Mouse (Mus musculus): ENCODE measurements at regions not wholly inside any gene's neighbourhood (a gene's known extent, or its start where the extent isn't known, plus 50 kb on each side); places are given as distances from the start of the nearest gene placed in this dataset.
"Not testable (repeated sequence)": the region's sequence is repeated elsewhere in the genome, so short reads cannot be mapped to it uniquely, and the experiment has no call there.

DNA sequence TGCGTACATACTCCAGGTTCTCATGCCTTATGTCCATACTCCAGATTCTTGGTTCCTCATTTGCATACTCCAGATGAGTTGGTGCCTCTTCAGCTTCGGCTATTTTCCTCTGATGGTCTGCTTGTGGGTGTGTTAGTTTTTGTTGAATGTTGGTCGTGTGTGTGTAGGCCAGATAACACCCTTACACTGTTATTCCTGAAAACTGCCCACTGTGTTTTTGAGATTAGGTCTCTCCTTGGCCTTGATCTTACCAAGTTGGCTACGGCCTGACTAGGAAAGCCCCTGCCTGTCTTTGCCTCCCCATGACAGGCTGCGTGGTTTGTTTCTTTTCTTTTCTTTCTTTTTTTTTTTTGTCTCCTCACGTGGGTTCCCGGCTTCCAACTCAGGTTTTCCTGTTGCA is 95.4 kb upstream of the Mrps10 start:
- in situ Hi-C loops (cut with MboI; ENCODE audit: unreplicated experiment in 2 of 2) = no loop called here

DNA sequence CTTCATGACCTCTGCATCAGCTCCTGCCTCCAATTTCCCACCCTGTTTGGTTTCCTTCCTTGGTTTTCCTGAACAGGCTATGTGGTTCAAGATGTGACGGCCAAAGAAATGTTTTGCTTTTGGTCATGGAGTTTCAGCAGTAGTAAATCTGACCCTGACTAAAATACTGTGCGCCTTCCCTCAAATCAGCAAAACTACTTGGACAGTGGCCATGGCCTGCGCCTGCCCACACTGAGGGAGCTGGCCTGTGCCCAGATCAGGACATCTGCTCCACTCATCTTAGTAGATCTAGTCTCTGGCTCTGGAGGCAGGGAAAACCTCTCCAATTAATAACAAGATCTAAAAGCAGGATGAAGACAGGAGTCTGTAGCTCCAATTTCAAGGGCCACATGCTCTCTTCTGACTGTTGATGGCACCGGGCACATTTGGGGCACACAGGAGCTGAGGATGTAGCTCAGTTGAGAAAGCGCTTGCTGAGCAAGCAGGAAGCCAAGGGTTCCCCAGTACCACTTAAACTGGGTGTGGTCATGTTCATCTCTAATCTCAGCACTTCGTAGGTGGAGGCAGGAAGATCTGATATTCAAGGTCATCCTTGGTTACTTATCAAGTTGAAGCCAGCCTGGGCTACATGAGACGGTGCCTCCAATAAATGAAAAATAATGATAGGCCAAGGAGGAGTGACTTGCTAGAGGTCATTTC is 96.6 kb upstream of the Mrps10 start:
- in situ Hi-C loops (cut with MboI; ENCODE audit: unreplicated experiment in 2 of 2) = no loop called here

DNA sequence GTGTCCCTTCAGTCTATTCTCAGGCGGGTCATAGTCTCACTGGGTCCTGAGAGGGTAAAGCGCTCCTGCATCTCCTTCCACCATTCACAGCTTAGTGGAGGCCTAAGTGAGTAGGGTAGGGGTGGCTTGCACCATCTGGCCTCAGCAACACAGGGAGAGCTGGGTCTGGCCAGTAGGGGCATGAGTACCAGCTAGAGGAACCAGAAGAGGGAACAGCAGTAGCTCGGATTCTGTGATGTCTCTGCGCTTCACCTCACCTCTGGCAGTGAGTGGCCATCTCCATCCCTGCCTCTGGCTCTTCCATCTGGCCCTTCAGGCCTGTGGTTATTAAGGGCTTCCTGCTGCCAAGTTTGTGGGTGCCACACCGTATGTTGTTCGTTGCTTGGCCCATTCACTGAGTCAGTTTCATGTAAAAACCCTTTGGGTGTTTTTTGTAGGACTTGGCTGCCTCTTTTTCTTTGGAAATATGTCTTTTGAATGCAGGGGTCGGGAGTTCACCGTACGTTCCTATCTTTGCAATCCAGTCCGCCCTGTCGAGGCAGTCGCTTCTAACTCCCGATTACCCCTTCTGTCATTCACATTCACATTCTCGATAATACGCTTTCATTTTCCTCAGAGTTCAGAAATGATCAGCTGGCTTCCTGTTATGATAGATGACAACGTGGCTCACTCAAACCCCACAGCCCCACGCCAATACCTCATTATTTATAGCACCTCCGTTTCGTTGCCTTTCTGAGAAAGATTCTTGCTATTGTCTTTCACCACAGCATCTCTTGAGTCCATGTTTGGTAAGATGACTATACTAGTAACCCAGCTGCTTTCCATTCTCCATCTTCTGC is 99.4 kb upstream of the Mrps10 start:
- in situ Hi-C loops (cut with MboI; ENCODE audit: unreplicated experiment in 2 of 2) = no loop called here

DNA sequence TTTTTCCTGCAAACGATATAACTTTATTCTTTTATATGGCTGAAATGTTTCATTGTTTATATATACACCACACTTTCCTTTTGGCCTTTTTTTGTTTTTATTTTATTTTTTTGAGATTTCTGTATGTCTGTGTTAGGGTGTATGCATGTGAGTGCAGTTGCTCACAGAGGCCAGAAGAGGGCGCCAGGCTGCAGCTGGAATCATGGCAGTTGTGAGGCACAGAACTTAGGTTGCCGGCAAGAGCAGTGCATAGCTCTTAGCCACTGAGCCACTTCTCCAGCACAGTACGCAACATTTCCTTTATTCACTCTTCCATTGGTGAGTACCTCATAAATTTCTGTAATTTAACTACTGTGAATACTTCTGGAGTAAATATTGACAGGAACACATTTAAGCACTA is 100.8 kb upstream of the Mrps10 start:
- in situ Hi-C loops (cut with MboI; ENCODE audit: unreplicated experiment in 2 of 2) = no loop called here

DNA sequence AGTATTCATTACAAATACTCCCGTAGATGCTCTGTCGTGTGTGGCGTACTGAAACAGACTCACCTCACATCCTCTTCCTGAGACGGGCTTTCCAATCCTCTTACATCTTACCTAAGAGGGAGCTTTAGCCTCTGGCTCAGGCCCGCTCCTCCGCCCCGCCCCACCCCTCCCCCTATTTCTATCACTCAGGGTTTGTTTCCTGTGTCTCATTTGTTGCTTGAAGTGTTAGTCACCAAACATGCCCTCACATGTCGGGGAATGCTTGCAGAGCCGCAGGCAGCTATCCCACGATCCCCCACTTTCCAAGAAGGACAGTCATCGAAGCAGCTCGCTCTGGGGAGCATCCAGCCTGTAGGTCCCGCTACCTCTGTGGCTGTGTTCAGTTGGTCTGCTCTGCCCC is 101.6 kb upstream of the Mrps10 start:
- in situ Hi-C loops (cut with MboI; ENCODE audit: unreplicated experiment in 2 of 2) = no loop called here

DNA sequence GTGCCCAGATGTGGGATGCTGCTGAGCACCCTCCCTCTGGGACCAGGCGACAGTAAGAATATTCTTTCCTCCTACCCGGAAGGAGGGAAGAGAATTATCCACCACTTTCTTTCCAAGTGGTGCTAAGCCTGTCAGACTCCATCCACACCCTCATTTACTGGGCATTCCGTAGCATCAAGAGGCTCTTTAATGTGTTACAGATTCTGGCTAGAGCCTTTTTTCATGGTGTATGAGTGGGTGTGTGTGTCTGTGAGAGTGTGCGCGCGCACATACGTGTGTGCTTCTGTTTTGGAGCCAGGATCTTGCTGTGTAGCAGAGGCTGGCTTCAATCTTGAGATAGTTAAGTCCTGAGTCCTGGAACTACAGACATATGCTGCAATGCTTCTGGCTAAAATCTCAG is 102.4 kb upstream of the Mrps10 start:
- in situ Hi-C loops (cut with MboI; ENCODE audit: unreplicated experiment in 2 of 2) = no loop called here

DNA sequence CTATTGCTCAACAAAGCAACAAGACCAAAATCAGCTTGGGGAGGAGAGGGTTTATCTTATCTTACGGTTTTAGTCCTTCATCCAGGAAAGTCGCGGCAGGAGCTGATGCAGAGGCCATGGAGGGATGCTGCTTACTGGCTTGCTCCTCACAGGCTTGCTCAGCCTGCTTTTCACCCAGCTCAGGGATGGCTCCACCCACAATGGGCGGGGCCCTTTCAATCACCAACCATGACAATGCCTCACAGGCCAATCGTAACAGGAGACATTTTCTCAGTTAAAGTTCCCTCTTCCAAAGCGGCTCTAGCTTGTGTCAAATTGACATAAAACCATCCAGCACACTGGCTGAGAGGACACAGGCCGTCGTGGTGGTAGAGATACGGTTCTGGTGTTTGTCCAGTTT is 105.7 kb upstream of the Mrps10 start:
- in situ Hi-C loops (cut with MboI; ENCODE audit: unreplicated experiment in 2 of 2) = no loop called here

DNA sequence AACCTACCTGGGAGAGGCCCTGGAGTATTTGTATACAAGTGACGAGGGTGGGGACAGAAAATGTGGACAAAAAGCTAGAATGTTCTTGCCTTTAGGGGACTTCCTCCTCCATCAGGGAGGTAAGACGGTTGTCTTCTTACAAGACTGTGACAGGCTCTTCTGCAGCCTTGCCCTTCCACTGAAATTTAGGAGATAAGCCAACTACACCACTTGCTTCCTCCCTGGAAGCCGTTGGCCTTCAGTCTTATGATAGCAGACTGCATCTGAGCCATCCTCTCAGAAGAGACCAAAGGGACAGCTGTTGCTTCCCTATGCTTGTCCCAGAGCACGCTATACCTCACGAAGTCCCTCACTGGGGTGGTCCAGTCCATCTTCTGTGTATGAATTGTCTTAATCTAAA is 106.5 kb upstream of the Mrps10 start:
- in situ Hi-C loops (cut with MboI; ENCODE audit: unreplicated experiment in 2 of 2) = no loop called here

DNA sequence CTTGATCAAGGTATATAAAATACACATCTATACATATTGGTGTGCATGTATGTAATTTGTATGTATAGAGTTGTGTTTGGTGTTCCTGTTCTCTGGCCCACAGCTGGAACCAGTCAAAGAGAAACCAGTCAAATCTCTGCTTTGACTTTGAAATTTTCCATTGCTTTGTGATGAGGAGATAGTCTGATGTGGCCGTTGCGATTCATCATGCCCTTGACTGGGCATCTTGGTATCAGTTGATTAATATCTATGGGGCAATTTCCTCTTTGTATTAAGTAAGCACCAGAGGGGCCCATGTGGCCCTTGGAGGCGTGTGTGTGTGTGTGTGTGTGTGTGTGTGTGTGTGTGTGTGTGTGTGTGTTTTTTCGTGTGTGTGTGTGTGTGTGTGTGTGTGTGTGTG is 107.7 kb upstream of the Mrps10 start:
- in situ Hi-C loops (cut with MboI; ENCODE audit: unreplicated experiment in 2 of 2) = no loop called here

DNA sequence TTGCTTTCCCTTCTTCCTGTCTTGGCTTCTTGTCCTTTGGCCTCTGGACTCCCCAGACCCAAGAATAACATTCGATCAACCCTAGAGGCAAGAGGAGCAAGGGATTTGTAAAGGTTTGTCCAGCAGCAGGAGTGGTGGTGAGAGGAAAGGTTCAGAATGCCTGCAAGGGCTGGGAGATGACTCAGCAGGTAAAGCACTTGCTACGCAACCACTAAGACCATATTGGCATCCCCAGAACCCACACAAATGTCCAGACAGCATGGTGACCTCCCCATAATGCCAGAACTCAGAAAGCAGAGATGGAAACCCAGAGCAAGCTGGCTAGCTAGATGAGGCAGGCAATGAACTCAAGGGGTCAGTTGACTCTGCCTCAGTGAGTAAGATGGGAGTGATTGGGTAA is 110.4 kb upstream of the Mrps10 start:
- in situ Hi-C loops (cut with MboI; ENCODE audit: unreplicated experiment in 2 of 2) = no loop called here

DNA sequence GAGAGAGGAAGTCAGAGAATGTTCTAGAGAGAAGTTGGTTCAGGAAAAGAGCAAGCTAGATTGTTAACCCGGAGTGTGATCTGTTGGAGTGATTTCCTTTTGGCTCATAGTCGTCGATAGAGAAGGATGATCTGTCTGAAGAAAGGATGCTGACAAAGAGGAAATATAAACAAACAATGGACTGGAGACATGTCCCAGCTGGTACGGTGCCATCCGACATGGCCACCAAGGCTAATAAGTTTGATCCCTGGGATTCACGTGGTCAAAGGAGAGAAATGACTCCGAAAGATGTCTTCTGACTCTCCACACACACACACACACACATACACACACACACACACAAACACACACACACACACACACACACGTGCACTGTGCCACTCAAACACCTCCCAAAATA is 113.5 kb upstream of the Mrps10 start:
- in situ Hi-C loops (cut with MboI; ENCODE audit: unreplicated experiment in 2 of 2) = no loop called here

DNA sequence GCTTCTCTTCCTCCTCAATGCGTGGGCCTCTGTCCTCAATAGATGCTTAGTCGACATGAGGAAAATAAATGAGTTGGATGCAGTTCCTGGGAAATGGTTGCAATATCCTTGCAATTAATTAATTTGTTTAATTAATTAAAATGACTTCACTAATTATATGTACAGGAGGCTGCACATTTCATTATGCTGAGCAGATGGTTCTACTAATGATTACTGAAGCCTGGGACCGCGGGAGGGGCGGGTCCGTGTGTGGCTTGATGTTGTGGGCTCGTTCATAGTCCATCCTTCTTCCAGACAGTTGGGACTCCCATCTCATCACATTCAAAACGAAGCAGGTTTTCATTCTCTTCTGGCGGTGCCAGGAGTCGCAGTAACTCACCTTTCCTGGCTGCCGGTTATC is 114.7 kb upstream of the Mrps10 start:
- in situ Hi-C loops (cut with MboI; ENCODE audit: unreplicated experiment in 2 of 2) = no loop called here

DNA sequence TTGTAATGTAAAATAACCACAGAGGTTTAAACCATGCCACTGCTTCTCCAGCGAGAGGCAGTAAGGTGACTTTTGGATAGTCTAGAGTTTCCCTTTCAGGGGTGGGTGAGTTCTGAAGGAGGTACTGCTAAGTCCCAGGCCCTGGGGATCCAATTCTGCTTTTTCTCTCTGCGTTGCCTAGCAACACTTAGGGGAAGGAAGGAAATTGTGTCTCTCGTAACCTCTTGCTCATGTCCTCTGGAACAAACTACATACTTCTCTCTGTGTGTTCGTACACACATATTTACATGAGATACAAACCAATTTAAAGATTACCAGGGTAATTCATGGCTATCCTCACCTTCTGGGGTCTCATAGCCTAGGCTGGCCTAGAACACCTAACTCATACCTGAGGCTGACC is 118.7 kb upstream of the Mrps10 start:
- in situ Hi-C loops (cut with MboI; ENCODE audit: unreplicated experiment in 2 of 2) = no loop called here

DNA sequence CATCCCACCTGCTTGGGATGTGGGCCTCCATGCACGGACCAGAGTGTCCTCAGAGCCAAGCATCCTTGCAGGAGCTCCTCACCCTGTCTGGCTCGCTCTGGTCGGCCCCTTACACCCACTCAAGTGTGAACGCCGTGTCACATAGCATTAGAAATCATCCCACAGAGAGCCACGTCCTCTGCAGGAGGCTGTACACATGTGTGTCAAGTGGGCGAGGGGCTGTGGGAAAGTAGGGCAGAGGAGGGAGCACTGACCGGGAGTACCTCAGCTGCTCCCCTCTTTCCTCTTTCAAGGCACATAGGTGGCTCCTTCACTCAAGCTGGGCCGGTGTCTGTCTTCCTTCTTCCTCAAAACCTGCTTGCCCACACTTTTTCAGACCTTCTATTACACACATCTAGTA is 119.5 kb upstream of the Mrps10 start:
- in situ Hi-C loops (cut with MboI; ENCODE audit: unreplicated experiment in 2 of 2) = no loop called here

DNA sequence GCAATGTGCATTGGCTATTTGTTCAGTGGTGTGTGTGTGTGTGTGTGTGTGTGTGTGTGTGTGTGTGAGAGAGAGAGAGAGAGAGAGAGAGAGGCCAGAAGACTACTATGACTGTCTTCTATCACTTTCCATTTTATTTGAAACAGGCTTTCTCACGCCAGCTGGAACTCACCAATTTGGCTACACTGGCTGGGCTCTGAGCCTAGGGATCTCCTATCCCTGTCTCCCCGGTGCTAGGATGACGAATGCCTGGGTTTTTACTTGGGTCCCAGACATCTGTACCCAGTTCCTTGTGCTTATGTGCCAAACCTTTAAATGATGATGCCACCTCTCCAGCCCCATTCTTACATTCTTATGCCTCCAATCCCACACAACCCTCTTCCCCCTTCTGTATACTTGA is 120.6 kb upstream of the Mrps10 start:
- in situ Hi-C loops (cut with MboI; ENCODE audit: unreplicated experiment in 2 of 2) = no loop called here

DNA sequence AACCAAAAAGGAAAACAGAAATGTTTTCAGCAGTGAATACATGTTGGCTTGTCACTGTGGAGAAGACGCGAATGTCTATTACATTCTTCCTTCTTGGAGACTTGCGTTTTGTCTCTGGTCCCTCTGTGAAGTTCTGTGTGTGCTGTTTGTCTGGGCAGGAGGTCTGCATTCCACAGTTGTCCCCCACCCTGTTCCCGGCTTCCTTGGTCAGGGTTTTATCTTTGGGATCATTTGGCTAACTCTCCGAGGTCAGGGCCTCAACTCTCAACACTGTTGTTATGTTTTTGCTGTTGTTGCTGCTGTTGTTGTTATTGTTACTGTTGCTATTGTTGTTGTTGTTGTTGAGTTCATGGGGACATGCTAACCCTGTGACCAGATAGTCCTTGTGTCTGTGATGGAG is 121.2 kb upstream of the Mrps10 start:
- in situ Hi-C loops (cut with MboI; ENCODE audit: unreplicated experiment in 2 of 2) = no loop called here

DNA sequence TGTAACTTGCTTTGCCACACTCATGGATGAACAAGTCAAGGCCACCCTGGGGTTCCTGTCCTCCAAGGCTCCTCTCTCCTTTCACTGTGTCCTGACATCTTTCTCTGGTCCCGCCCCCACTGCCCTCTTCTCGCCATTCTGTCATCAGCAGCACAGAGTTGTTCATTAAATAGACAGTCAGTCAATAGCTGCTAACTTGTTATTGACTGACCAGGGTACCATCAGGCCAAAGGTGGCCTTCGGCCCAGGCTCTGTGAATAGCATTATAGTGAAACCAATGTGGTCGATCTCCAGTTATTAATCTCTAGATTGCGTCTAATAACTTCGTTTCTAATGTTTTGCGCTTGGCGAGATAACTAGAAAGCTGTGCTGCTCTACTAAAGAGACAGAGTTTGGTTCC is 122.1 kb upstream of the Mrps10 start:
- in situ Hi-C loops (cut with MboI; ENCODE audit: unreplicated experiment in 2 of 2) = no loop called here

DNA sequence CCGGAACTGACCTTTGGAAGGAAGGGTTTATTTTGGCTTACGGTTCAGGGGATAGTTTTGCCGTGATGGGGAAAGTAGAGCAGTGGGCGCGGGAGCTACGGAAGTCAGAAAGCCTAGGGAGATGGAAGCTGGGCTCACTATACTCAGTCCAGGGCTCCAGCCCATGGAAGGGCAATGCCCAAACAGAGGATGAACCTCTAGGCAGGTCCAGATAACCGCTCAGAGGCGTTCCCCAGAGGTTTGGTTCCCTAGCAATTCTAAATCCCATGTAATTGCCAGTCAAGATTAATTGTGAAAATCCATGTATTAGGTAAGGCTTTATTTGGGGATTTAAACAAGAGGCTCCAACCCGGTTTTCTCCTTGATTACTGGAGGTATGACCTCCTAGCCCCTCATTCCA is 123.1 kb upstream of the Mrps10 start:
- in situ Hi-C loops (cut with MboI; ENCODE audit: unreplicated experiment in 2 of 2) = no loop called here

DNA sequence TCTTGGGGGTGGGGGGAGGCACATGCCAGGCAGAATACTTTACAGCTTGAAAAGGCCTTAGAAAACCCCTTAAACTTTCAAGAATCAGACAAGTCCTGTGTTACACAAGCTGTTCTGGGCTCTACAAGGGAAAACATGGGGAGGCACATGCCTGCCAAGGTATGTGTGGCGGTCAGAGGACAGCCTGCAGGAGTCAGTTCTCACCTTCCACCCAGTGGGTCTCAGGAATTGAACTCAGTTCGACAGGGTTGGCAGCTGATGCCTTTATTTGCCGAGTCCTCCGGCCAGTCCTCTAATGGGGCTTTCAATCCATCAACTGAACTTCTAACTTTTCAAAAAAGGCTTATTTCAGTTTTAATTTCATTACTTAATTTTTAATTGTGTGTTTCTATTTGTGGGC is 129.6 kb upstream of the Mrps10 start:
- in situ Hi-C loops (cut with MboI; ENCODE audit: unreplicated experiment in 2 of 2) = no loop called here

DNA sequence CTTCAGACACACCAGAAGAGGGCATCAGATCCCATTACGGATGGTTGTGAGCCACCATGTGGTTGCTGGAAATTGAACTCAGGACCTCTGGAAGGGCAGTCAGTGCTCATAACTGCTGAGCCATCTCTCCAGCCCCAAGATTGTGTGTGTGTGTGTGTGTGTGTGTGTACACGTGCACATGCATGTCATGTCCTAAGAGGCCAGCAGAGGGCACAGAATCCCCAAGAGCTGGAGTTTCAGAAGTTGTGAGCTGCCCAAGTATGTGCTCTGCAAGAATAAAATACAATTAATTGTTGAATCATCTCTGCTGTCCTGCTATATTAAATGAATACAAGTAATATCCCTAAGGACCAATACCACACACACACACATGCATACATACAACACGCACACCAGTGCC is 130.8 kb upstream of the Mrps10 start:
- in situ Hi-C loops (cut with MboI; ENCODE audit: unreplicated experiment in 2 of 2) = not testable (repeated sequence)

DNA sequence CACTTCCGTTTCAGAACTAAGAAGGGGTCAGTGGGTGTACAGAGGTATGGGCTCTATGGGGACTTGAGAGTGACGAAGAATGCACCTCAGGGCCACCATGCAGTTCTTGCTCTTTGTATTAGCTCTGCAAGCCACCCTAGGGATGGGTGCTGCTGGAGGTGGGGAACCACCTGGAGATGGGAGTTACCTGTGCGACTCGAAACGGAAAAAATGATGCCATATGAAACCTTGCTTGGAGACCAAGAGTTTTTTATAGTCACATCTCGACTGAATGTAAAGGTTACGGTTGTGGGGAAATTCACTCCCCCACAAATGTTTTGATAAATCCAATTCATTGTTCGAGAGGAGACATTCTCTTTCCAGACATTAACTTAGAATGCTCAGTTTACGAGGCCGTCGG is 134.3 kb upstream of the Mrps10 start:
- in situ Hi-C loops (cut with MboI; ENCODE audit: unreplicated experiment in 2 of 2) = no loop called here

DNA sequence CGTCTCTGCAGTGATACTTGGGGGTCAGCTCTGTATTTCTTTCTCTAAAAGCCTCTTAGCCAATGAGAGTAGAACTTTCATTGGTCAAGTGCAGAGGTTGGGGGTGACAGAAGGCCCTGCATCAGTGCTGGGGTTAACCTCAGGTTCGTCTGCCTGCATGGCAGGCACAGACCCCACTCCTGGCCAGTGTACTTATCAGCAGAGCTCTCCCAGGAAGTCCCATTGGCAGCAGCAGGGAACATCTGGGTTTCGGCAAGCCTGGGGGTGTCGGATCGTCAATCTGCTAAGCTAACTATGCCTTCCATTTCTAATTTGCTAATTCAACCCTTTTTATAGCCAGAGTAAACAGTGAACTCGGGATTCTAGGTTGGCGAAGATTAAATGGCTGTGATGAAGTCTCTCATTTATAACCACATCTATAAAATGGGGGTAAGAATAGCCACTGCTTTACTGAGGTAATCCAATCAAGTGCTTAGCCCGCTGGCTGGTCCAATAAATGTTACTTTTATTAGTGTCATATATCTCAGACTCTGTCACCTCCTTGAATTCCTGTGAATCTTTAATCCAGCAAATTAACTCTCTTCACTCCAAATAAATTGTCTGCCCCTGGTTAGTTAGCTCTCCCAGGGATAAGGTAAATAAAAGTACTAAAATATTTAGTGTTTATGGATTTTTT is 135.5 kb upstream of the Mrps10 start:
- in situ Hi-C loops (cut with MboI; ENCODE audit: unreplicated experiment in 2 of 2) = no loop called here
